23 mouse cellular contexts compared by ENCODE assay signal in the genomic region with DNA sequence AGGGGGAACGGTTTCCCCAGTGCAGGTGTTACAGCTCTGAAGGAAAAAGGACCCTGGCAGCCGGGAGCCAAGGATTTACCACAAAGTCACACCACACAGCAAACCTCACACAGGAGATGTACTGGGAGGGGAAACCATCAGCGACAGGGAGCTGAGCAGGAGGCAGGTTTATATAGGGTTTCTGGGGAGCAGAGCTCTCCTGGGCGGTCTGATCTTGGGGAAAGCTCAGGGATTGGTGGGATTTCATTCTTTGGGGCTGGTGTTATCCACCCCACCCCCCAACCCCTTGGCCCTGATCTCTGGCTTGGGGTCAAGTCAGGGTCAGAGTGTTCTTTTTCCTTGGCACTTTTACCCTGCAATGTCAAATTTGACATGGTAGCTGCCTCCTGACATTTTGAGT.
"Had no signal": no experiment of that assay in that cellular context is flagged by ENCODE, and none has a peak within 500 bp of the region (broad histone marks: within the 10 kb centered on the region; RNA-seq: fewer than 3 reads in every experiment).

No protein-coding gene starts in this region.

- H3K27me3 ChIP-seq: lung, embryonic 15.5 days; megakaryocyte, embryonic 14.5 days; midbrain, embryonic 12.5 days; neural tube, embryonic 13.5 days; neural tube, embryonic 15.5 days had no signal

- H3K4me3 ChIP-seq: lung, embryonic 15.5 days; megakaryocyte, embryonic 14.5 days; midbrain, embryonic 10.5 days; midbrain, embryonic 12.5 days; myocyte; neural tube, embryonic 13.5 days; neural tube, embryonic 15.5 days had no signal

- H3K4me2 ChIP-seq: lung, embryonic 15.5 days; midbrain, embryonic 12.5 days; neural tube, embryonic 13.5 days; neural tube, embryonic 15.5 days had no signal

- H3K9me3 ChIP-seq: lung, embryonic 15.5 days; megakaryocyte, embryonic 14.5 days; midbrain, embryonic 10.5 days; midbrain, embryonic 12.5 days; neural tube, embryonic 13.5 days; neural tube, embryonic 15.5 days had no signal

- H3K27ac ChIP-seq: lung, embryonic 15.5 days; macrophage; midbrain, embryonic 10.5 days; midbrain, embryonic 12.5 days; neural tube, embryonic 13.5 days; neural tube, embryonic 15.5 days had no signal

- H3K4me1 ChIP-seq: lung, embryonic 15.5 days; midbrain, embryonic 10.5 days; midbrain, embryonic 12.5 days; neural tube, embryonic 13.5 days; neural tube, embryonic 15.5 days had no signal

- ATAC-seq: liver, postnatal 0 days; lung, postnatal 0 days; midbrain, embryonic 16.5 days had no signal

- H3K9ac ChIP-seq: liver, postnatal 0 days; lung, embryonic 15.5 days; midbrain, embryonic 12.5 days; neural tube, embryonic 13.5 days; neural tube, embryonic 15.5 days had no signal

- DNase-seq: liver, postnatal 0 days; lung, adult 2 months; lung, postnatal 14 days; lung, postnatal 36 days; midbrain, embryonic 14.5 days; retina, postnatal 1 day; right cerebral cortex, adult 18-20 months; right cerebral cortex, postnatal 25 days; right cerebral cortex, postnatal 4 days; spleen, adult 18-20 months; thymus, adult 18-20 months; thymus, postnatal 14 days; thymus, postnatal 4 days had no signal
